Mouse (Mus musculus): ENCODE results near the gene Frmpd2. TPM values are rescaled to one million over a fixed set of nuclear protein-coding genes. Genes with fewer than 3 reads are reported as not detected.

The Frmpd2 gene
- polyA plus RNA-seq, 1 experiment = not detected

DNA sequence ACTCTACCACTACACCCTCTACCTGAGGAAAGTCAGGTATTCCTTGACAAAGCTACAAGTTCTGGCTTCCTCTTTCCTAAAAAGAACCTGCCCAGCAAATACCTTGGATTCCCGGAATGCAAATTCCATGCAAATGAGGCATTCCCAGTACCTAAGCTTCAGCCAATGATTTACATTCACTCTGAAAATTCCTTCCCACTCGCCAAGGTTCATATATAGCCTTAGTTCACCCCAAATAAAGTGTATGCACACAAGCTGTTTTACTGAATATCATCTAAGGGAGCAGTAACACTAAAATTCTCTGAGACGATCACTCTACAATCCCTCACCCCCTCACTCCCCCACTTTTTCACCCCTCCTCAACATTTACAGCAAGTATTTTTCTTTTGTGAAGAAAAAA lies 102.1 kb downstream of the Frmpd2 start:
- no peak for TF ChIP-seq FOSL1 (IDR thresholded peaks at IDR 0.05; ENCODE audit: insufficient read depth, low read length, poor library complexity, severe bottlenecking)
- no peak for TF ChIP-seq CTCF (IDR thresholded peaks at IDR 0.05; ENCODE audit: control insufficient read depth, insufficient read depth, insufficient read length)
- no peak for TF ChIP-seq MYOG (IDR thresholded peaks at IDR 0.05; ENCODE audit: control insufficient read depth, extremely low read depth, insufficient read length)
- no peak for TF ChIP-seq USF1 (IDR thresholded peaks at IDR 0.05; ENCODE audit: low read depth)
- no peak for TF ChIP-seq CEBPB (IDR thresholded peaks at IDR 0.05; ENCODE audit: low read depth)
- no peak for TF ChIP-seq MAX (IDR thresholded peaks at IDR 0.05)
- TF ChIP-seq MYOD1 (IDR thresholded peaks at IDR 0.05; ENCODE audit: control insufficient read depth, insufficient read length, low read depth) = no peak
- no peaks in the 10 kb centered on the region for H3K79me3 ChIP-seq (ENCODE audit: low read depth)

DNA sequence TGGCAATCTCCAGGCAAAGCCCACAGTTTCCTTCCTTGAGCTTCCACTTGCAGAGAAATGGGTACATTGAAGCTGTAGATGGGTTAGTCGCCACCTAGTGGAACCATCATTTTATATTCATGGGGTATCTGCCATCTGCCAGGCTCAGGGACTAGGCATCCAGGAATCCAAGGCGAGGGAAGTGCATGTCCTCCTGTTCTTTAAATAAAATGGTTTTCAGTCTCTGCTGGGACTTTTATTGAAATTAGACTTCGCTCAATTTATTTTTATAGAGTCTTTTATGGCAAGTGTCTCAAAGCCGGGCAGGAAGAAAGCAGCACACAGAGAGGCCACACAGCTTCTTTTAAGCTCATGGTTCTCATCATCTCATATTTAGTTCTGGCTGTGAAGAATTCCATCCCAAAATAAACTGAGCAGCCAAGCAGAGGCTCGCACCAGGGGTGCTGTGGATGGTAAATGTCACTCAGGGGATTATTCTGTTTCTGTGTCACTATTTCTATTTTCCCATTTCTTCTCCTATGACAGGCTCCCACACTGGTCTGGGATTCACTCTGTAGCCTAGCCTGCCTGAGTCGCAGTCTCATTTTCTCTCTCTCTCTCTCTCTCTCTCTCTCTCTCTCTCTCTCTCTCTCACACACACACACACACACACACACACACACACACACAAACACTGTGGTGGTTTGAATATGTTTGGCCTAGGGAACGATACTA lies 108.4 kb downstream of the Frmpd2 start:
- Histone ChIP-seq H3K79me2 (ENCODE audit: control insufficient read depth, insufficient read depth) (no peaks in the 10 kb centered on the region), H3ac (ENCODE audit: control insufficient read depth, insufficient read length, low read depth) (no peak overlapping the region), H3K4me3 (ENCODE audit: insufficient read depth, poor library complexity, severe bottlenecking) (no peak overlapping the region), H3K36me3 (ENCODE audit: control insufficient read depth, insufficient read depth) (no peaks in the 10 kb centered on the region), H3K79me3 (ENCODE audit: low read depth) (no peaks in the 10 kb centered on the region), H3K27me3 (ENCODE audit: control insufficient read depth, insufficient read depth, insufficient read length) (no peaks in the 10 kb centered on the region)
- no peak for TF ChIP-seq USF1 (IDR thresholded peaks at IDR 0.05; ENCODE audit: low read depth)
- no peak for TF ChIP-seq MAX (IDR thresholded peaks at IDR 0.05)
- no peak for TF ChIP-seq FOSL1 (IDR thresholded peaks at IDR 0.05; ENCODE audit: insufficient read depth, low read length, poor library complexity, severe bottlenecking)
- TF ChIP-seq CTCF (IDR thresholded peaks at IDR 0.05; ENCODE audit: control insufficient read depth, insufficient read depth, insufficient read length) = no peak
- no peak for TF ChIP-seq MYOD1 (IDR thresholded peaks at IDR 0.05; ENCODE audit: control insufficient read depth, insufficient read length, low read depth)
- no peak for TF ChIP-seq CEBPB (IDR thresholded peaks at IDR 0.05; ENCODE audit: low read depth)
- TF ChIP-seq MYOG (IDR thresholded peaks at IDR 0.05; ENCODE audit: control insufficient read depth, extremely low read depth, insufficient read length) = no peak

More for the DNA sequence above, 102.1 kb downstream of the Frmpd2 start:
- H3K4me3 ChIP-seq (ENCODE audit: insufficient read depth, poor library complexity, severe bottlenecking) = no peak overlapping the region
- peaks cover 18% of the 10 kb centered on the region for H3K27me3 ChIP-seq (ENCODE audit: control insufficient read depth, insufficient read depth, insufficient read length)
- no peaks in the 10 kb centered on the region for H3K79me2 ChIP-seq (ENCODE audit: control insufficient read depth, insufficient read depth)
- H3ac ChIP-seq (ENCODE audit: control insufficient read depth, insufficient read length, low read depth) = no peak overlapping the region
- H3K36me3 ChIP-seq (ENCODE audit: control insufficient read depth, insufficient read depth) = no peaks in the 10 kb centered on the region

DNA sequence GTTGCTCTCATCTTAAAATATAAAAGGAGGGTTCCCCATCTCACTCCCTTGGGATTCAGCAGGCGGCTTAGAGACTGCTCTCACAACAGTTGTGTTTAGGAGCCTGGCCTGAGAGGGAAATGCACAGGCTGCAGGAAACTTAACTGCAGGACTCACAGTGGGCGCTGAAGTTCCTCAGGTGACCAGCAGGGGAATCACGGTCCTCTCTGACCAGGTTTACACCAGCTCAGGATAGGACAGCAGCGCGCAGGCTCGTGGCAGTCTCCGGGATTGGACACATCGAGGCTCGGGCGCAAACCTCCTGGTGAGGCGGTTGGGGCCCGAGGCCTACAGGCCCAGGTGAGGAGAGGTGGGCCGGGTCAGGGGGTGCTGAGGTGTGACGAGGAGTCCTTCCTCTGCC lies 117.5 kb downstream of the Frmpd2 start, which contains the start of gene Ptpn20:
Gene Ptpn20 (plus strand): TSS at position 257 of the 400 bp plus-strand sequence.
- no peaks in the 10 kb centered on the region for H3K79me2 ChIP-seq (ENCODE audit: control insufficient read depth, insufficient read depth)
- no peaks in the 10 kb centered on the region for H3K79me3 ChIP-seq (ENCODE audit: low read depth)
- H3K27me3 ChIP-seq (ENCODE audit: control insufficient read depth, insufficient read depth, insufficient read length) = peaks cover 5% of the 10 kb centered on the region
- H3ac ChIP-seq (ENCODE audit: control insufficient read depth, insufficient read length, low read depth) = no peak within 1 kb of the TSS
- TF ChIP-seq MAX (IDR thresholded peaks at IDR 0.05) (no peak), CEBPB (IDR thresholded peaks at IDR 0.05; ENCODE audit: low read depth) (no peak)
- no peaks in the 10 kb centered on the region for H3K36me3 ChIP-seq (ENCODE audit: control insufficient read depth, insufficient read depth)
- no peak within 1 kb of the TSS for H3K4me3 ChIP-seq (ENCODE audit: insufficient read depth, poor library complexity, severe bottlenecking)

DNA sequence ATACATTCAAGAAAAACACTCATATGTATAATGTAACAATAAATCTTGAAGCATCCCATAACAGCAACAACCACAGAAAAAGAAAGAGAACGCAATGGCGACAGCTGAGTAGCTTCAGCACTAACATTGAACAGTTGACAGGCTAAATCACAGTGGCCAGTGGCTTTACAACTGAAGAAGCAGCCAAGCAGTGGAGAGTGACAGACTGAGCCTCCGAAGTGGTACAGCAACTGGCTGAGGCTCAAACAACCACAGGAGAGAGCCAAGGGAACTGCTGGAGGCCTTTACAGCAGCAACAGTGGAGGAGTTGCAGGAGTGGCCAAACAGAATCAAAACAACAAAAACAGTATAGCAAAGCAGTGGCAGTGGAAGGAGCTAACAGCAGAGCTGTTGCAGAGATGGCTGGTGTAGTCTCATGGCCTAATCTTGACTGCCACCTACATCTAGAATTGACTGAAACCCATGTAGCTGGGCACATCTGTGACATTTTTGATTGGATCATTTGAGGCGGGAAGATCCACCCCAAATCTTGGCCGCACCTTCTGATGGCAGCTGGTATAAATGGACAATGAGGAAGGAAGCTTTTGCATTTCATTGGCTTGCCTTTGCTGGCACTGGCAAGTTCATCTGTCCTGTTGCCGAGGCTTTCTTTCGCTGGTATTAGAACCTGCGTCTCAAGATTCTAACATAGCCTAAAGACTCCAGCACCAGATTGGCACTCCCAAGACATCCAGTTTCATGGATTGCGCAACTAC lies 127.1 kb downstream of the Frmpd2 start:
- Histone ChIP-seq H3K79me2 (ENCODE audit: control insufficient read depth, insufficient read depth) (no peaks in the 10 kb centered on the region), H3ac (ENCODE audit: control insufficient read depth, insufficient read length, low read depth) (no peak overlapping the region), H3K79me3 (ENCODE audit: low read depth) (no peaks in the 10 kb centered on the region), H3K27me3 (ENCODE audit: control insufficient read depth, insufficient read depth, insufficient read length) (peaks cover 32% of the 10 kb centered on the region), H3K36me3 (ENCODE audit: control insufficient read depth, insufficient read depth) (no peaks in the 10 kb centered on the region), H3K4me3 (ENCODE audit: insufficient read depth, poor library complexity, severe bottlenecking) (no peak overlapping the region)
- TF ChIP-seq CEBPB (IDR thresholded peaks at IDR 0.05; ENCODE audit: low read depth) (peak; percentile 33), USF1 (IDR thresholded peaks at IDR 0.05; ENCODE audit: low read depth) (no peak)

DNA sequence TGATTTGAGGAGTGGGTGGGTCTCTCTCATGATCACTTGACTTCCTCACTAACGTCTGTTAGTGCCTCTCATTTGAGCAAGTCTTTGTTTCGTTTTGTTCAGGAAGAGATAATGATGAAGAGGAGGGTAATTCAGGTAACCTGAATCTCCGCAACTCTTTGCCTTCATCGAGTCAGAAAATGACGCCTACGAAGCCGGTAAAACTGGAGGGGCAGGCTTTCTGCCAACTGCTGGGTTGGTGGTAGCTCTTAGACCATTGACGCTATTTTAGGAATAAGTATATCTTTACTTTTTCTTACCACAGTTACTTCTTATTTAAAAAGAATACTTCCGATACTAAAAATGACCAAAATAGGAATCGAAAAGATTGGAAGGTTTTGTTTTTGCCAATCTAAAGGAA lies 135.9 kb downstream of the Frmpd2 start:
- H3ac ChIP-seq (ENCODE audit: control insufficient read depth, insufficient read length, low read depth) = no peak overlapping the region
- TF ChIP-seq MAX (IDR thresholded peaks at IDR 0.05) = no peak
- no peak for TF ChIP-seq CTCF (IDR thresholded peaks at IDR 0.05; ENCODE audit: control insufficient read depth, insufficient read depth, insufficient read length)
- TF ChIP-seq MYOG (IDR thresholded peaks at IDR 0.05; ENCODE audit: control insufficient read depth, extremely low read depth, insufficient read length) = no peak
- no peak for TF ChIP-seq CEBPB (IDR thresholded peaks at IDR 0.05; ENCODE audit: low read depth)
- no peak for TF ChIP-seq FOSL1 (IDR thresholded peaks at IDR 0.05; ENCODE audit: insufficient read depth, low read length, poor library complexity, severe bottlenecking)
- TF ChIP-seq USF1 (IDR thresholded peaks at IDR 0.05; ENCODE audit: low read depth) = no peak
- TF ChIP-seq MYOD1 (IDR thresholded peaks at IDR 0.05; ENCODE audit: control insufficient read depth, insufficient read length, low read depth) = no peak

More for the DNA sequence above, 135.9 kb downstream of the Frmpd2 start:
- H3K4me3 ChIP-seq (ENCODE audit: insufficient read depth, poor library complexity, severe bottlenecking) = no peak overlapping the region
- H3K27me3 ChIP-seq (ENCODE audit: control insufficient read depth, insufficient read depth, insufficient read length) = peaks cover 14% of the 10 kb centered on the region
- no peaks in the 10 kb centered on the region for H3K79me2 ChIP-seq (ENCODE audit: control insufficient read depth, insufficient read depth)
- no peaks in the 10 kb centered on the region for H3K79me3 ChIP-seq (ENCODE audit: low read depth)
- H3K36me3 ChIP-seq (ENCODE audit: control insufficient read depth, insufficient read depth) = no peaks in the 10 kb centered on the region

Other genes starting within 250 kb of the Frmpd2 start
- 8.7 TPM for gene Mapk8, start 24.5 kb upstream of the Frmpd2 start, polyA plus RNA-seq (2012; fragmentation: generic; extraction: Trizol)
- gene Ptpn20, start 117.5 kb downstream of the Frmpd2 start, polyA plus RNA-seq (2012; fragmentation: generic; extraction: Trizol) = not detected

Measured in C2C12 (cell line).